Mouse (Mus musculus) olfactory bulb, adult 2 months (tissue): ENCODE measurements around the gene Nid1.
"Not testable (repeated sequence)": the region's sequence is repeated elsewhere in the genome, so short reads cannot be mapped to it uniquely, and the experiment has no call there.

ENCODE experiments used
- CTCF ChIP-seq: fragments of 200-500 bp; IDR thresholded peaks from 2 replicates; pipeline ENCODE4 v1.5.1; 2012; ENCODE audit warnings: low read depth, mild to moderate bottlenecking, low read length, moderate library complexity; ENCODE audit not compliant: insufficient read depth
- POLR2A ChIP-seq: fragments of 200-500 bp; IDR thresholded peaks from 2 replicates; pipeline ENCODE4 v1.6.1; 2012; ENCODE audit warnings: mild to moderate bottlenecking, low read depth, low read length, moderate library complexity; ENCODE audit not compliant: insufficient read depth

DNA sequence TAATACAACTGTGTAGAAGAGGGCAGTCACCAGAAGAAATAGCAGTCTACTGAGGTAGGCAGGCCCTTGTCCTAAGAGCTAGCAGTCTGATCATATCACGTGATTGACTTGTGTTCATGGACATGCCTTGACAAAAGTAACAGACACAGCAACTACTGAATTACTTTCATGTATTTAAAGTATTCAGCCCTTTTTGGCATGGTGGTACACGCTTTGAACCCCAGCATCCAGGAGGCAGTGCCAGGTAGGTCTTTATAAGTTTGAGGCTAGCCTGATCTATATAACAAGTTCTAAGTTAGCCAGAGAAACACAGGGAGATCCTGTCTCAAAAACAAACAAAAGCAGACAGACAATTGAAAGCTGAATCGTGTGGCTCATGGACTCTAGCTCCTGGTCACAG lies 36.5 kb upstream of the Nid1 start:
- not testable (repeated sequence) for TF ChIP-seq CTCF, POLR2A
